Mouse (Mus musculus): ENCODE data around the gene 4930523C07Rik. TPM values are rescaled to one million over a fixed set of nuclear protein-coding genes. Genes with fewer than 3 reads are reported as not detected.

Gene 4930523C07Rik
- total and polyA plus RNA-seq, 3 experiments: 0.33 to 15.9 TPM; not detected in 1

DNA sequence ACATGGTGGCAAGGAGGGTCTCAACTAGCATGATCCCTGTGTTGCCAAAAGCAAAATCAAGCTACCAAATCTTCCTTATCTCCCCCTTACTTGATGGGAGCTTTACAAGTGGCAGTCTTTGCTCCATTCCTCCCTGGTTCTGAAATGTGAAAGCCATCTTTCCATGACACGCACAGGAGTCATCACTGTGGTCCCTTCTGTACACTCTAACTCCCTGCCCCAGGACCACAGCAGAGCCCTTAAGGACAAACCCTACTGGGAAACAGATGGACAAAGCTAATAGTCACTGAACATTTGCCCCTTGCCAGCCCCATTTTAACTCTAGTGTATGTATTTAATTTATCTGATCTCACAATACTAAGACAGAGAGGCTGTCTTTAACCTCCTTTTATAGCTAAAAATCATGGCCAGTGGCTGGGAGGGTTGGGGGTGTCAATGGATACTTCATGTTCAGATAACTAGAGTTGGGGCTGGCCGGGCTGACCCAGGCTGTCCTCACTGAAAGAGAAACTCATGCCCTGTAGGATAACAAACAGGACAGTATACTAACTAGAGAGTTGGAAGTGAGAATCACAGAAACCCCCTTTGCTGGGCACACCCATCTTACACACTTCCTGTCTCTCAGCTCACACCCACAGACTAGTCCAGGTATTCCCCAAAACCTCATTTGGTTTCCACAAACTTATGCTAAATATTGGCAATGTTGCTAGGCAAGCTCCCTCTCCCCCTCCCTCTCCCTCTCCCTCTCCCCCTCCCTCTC lies 8.6 kb downstream of the 4930523C07Rik start:
- no peak for TF ChIP-seq GATA1 (IDR thresholded peaks at IDR 0.05; ENCODE audit: borderline replicate concordance, low read length)
- Histone ChIP-seq H3K9me3 (replicated peaks) (no peaks in the 10 kb centered on the region), H3K4me3 (ENCODE audit: low read depth, low read length) (no peak overlapping the region), H3K27me3 (ENCODE audit: insufficient read depth, low read length) (no peaks in the 10 kb centered on the region), H3K4me1 (ENCODE audit: insufficient read depth, low read depth, low read length) (no peaks in the 10 kb centered on the region; the same call in 1 of the 2 replicates), H3K36me3 (replicated peaks) (no peaks in the 10 kb centered on the region)
- no peak for ATAC-seq (ENCODE audit: extremely low read depth, insufficient number of reproducible peaks, low FRiP score, poor library complexity, severe bottlenecking)
- DNase-seq (ENCODE audit: low spot score): no peak

DNA sequence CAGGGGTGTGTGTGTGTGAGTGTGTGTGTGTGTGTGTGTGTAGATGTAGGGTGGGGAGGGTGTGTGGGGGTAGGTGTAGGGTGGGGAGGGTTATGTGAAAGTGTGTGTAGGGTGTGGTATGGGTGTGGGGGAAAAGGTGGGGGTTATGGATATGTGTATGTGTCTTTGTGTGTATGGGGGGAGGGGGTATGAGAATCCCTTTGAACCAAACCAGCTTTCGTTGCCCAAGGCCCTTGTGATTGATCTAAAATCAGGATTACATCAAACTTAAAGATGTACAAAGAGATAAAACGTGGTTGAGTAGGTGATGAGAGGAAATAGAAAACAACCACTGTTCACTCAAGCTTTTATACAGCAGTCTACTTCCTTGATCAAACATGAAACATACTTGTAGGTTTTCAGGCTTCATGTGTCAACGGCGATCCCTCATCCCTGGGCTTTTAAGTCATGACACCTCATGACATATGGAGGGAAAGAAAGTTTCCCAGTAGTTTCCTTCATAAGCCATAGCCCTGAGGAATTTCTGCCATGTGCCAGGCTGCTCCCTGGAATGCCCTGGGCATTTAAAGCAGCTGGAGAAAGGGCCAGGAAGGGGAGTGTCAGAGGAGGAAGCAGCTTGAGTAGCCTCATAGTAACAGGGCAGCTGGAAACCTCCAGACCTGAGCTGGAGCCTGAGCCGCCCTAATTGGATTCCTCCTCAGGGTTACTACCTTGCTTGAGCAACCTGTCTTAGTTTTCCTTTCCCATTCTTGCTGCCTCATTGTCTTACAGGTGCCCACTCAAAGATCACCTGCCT lies 9.5 kb downstream of the 4930523C07Rik start:
- Histone ChIP-seq H3K4me1 (ENCODE audit: insufficient read depth, low read depth, low read length) (peaks cover under 1% of the 10 kb centered on the region; the same call in 1 of the 2 replicates), H3K4me3 (ENCODE audit: low read depth, low read length) (no peak overlapping the region), H3K36me3 (replicated peaks) (no peaks in the 10 kb centered on the region), H3K27me3 (ENCODE audit: insufficient read depth, low read length) (no peaks in the 10 kb centered on the region), H3K9me3 (replicated peaks) (no peaks in the 10 kb centered on the region)
- TF ChIP-seq CTCF (IDR thresholded peaks at IDR 0.05; ENCODE audit: low read depth, low read length) (no peak), TAL1 (conservative IDR thresholded peaks at IDR 0.05; ENCODE audit: low read depth, low read length) (no peak), POLR2AphosphoS5 (IDR thresholded peaks at IDR 0.05; ENCODE audit: insufficient replicate concordance, low read depth, low read length) (no peak), GATA1 (IDR thresholded peaks at IDR 0.05; ENCODE audit: borderline replicate concordance, low read length) (no peak), GATA2 (IDR thresholded peaks at IDR 0.05; ENCODE audit: borderline replicate concordance, low read depth, low read length) (no peak)
- ATAC-seq (ENCODE audit: extremely low read depth, insufficient number of reproducible peaks, low FRiP score, poor library complexity, severe bottlenecking) (no peak), DNase-seq (ENCODE audit: low spot score) (no peak)

DNA sequence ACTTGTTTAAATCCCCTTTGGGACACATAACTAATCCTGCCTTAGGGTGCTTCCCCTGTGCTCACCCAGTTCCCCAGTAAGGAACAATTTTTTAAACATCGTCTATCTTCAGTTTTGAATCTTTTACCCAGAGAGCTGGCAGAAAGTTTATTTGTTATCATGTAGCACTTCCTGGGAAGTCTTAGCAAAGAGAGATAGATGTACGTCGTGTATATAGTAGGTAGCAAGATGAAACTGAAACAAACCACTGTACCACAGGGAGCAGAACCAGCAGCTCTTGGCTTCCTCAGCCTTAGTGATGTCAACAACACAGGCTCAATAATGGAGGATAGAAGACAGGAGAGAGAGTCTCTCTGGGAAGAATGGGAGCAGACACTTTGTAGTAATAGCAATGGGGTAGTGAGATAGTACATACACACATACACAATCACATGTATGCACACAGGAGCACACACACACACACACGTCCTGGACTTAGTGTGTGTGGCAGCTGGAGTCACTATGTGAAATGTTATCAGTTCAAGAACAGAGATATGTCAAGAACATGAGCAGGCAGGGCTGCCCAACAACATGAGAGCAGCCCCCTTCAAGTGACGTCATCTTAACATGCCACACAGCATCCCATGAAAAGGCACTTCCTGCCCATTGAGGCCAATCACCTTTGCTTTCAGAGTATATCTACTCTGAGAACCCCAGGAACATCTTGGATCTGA lies 10.3 kb downstream of the 4930523C07Rik start:
- Histone ChIP-seq H3K4me3 (ENCODE audit: low read depth, low read length) (no peak overlapping the region), H3K36me3 (replicated peaks) (no peaks in the 10 kb centered on the region)
- ATAC-seq (ENCODE audit: extremely low read depth, insufficient number of reproducible peaks, low FRiP score, poor library complexity, severe bottlenecking): no peak

DNA sequence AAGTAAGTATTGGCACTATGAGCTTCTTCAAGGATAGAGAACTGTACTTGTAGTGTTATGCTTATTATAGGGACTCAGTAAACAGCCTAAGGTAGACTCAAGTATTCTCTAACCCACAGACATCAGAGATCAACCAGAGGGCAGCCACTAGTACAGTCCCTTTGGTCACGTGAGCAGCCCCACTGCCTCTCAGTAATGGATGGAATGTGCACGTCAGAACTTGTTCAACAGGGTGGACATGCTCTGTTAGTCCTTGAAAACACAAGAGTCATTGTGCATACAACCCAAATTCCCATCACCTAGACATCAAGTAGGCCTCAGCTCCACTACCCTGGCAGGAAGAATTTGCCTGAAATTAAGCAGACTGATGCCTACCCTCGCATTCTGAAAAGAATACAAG lies 13.5 kb downstream of the 4930523C07Rik start:
- DNase-seq (ENCODE audit: low spot score) (no peak), ATAC-seq (ENCODE audit: extremely low read depth, insufficient number of reproducible peaks, low FRiP score, poor library complexity, severe bottlenecking) (no peak)
- Histone ChIP-seq H3K36me3 (replicated peaks) (no peaks in the 10 kb centered on the region), H3K4me1 (ENCODE audit: insufficient read depth, low read depth, low read length) (peaks cover 28% of the 10 kb centered on the region), H3K4me3 (ENCODE audit: low read depth, low read length) (no peak overlapping the region), H3K9me3 (replicated peaks) (no peaks in the 10 kb centered on the region), H3K27me3 (ENCODE audit: insufficient read depth, low read length) (no peaks in the 10 kb centered on the region)
- TF ChIP-seq POLR2AphosphoS5 (IDR thresholded peaks at IDR 0.05; ENCODE audit: insufficient replicate concordance, low read depth, low read length) (no peak), TAL1 (conservative IDR thresholded peaks at IDR 0.05; ENCODE audit: low read depth, low read length) (no peak), GATA1 (IDR thresholded peaks at IDR 0.05; ENCODE audit: borderline replicate concordance, low read length) (no peak), CTCF (IDR thresholded peaks at IDR 0.05; ENCODE audit: low read depth, low read length) (no peak), GATA2 (IDR thresholded peaks at IDR 0.05; ENCODE audit: borderline replicate concordance, low read depth, low read length) (no peak)

More for the DNA sequence above, 10.3 kb downstream of the 4930523C07Rik start:
- TF ChIP-seq GATA1 (IDR thresholded peaks at IDR 0.05; ENCODE audit: borderline replicate concordance, low read length): no peak
- TF ChIP-seq TAL1 (conservative IDR thresholded peaks at IDR 0.05; ENCODE audit: low read depth, low read length): no peak
- no peak for TF ChIP-seq GATA2 (IDR thresholded peaks at IDR 0.05; ENCODE audit: borderline replicate concordance, low read depth, low read length)
- TF ChIP-seq CTCF (IDR thresholded peaks at IDR 0.05; ENCODE audit: low read depth, low read length): no peak
- H3K27me3 ChIP-seq (ENCODE audit: insufficient read depth, low read length): no peaks in the 10 kb centered on the region
- H3K9me3 ChIP-seq (replicated peaks): no peaks in the 10 kb centered on the region
- peaks cover 5% of the 10 kb centered on the region for H3K4me1 ChIP-seq (ENCODE audit: insufficient read depth, low read depth, low read length)
- DNase-seq (ENCODE audit: low spot score): no peak

DNA sequence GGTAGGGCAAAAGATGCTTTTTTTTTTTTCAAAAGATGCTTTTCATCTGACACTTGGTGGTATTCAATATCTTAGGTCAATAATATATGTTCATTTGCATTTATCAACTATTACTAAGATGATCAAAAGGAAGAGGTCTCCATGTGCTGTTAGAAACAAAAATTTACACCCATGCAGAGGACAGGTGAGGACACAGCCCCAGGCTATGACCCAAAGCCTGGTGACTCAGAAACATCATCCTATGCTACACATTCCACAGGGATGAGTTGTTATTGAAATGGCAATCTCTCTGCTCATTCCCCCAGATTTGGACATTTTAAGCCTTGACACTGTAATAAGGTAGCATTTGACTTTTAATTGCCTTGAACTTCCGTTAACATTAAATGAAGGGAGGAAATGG lies 15.7 kb downstream of the 4930523C07Rik start:
- no peak overlapping the region for H3K4me3 ChIP-seq (ENCODE audit: low read depth, low read length)
- DNase-seq (ENCODE audit: low spot score) (no peak), ATAC-seq (ENCODE audit: extremely low read depth, insufficient number of reproducible peaks, low FRiP score, poor library complexity, severe bottlenecking) (no peak)
- H3K27me3 ChIP-seq (ENCODE audit: insufficient read depth, low read length): 0 out of 2 replicates have a peak, but pooled peaks cover 5% of the 10 kb centered on the region
- no peaks in the 10 kb centered on the region for H3K9me3 ChIP-seq (replicated peaks)
- no peak for TF ChIP-seq GATA1 (IDR thresholded peaks at IDR 0.05; ENCODE audit: borderline replicate concordance, low read length)
- TF ChIP-seq POLR2AphosphoS5 (IDR thresholded peaks at IDR 0.05; ENCODE audit: insufficient replicate concordance, low read depth, low read length): no peak
- TF ChIP-seq TAL1 (conservative IDR thresholded peaks at IDR 0.05; ENCODE audit: low read depth, low read length): no peak
- no peaks in the 10 kb centered on the region for H3K36me3 ChIP-seq (replicated peaks)
- peaks cover 32% of the 10 kb centered on the region for H3K4me1 ChIP-seq (ENCODE audit: insufficient read depth, low read depth, low read length)

DNA sequence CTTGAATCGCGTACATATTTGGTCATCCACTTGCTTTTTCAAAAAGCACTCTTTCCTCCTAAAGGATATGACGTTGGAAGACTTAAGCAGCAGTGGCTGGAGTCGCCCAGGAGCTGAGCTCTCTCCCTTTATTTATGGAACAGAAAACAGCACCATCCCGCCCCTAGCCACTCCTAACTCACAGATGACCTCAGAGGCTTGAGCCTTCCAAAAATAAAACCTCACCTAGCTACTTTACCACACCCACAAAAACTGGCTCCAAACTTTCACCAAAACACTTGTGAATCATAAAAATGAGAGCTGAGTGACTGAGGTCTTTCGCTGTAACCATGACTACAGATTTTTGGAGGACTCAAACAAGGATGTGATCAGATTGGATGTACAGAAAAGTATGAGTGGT lies 16.4 kb downstream of the 4930523C07Rik start:
- Histone ChIP-seq H3K4me1 (ENCODE audit: insufficient read depth, low read depth, low read length) (peaks cover 32% of the 10 kb centered on the region), H3K4me3 (ENCODE audit: low read depth, low read length) (no peak overlapping the region), H3K36me3 (replicated peaks) (no peaks in the 10 kb centered on the region), H3K9me3 (replicated peaks) (no peaks in the 10 kb centered on the region), H3K27me3 (ENCODE audit: insufficient read depth, low read length) (0 out of 2 replicates have a peak, but pooled peaks cover 5% of the 10 kb centered on the region)
- TF ChIP-seq TAL1 (conservative IDR thresholded peaks at IDR 0.05; ENCODE audit: low read depth, low read length) (no peak), POLR2AphosphoS5 (IDR thresholded peaks at IDR 0.05; ENCODE audit: insufficient replicate concordance, low read depth, low read length) (no peak), GATA2 (IDR thresholded peaks at IDR 0.05; ENCODE audit: borderline replicate concordance, low read depth, low read length) (no peak), CTCF (IDR thresholded peaks at IDR 0.05; ENCODE audit: low read depth, low read length) (no peak), GATA1 (IDR thresholded peaks at IDR 0.05; ENCODE audit: borderline replicate concordance, low read length) (no peak)
- DNase-seq (ENCODE audit: low spot score): no peak
- no peak for ATAC-seq (ENCODE audit: extremely low read depth, insufficient number of reproducible peaks, low FRiP score, poor library complexity, severe bottlenecking)
